Mouse (Mus musculus) thymus, postnatal 25 days (tissue): ENCODE data around the gene Nfkbid.

ENCODE experiments used
- DNase-seq: peaks from one replicate; pipeline ENCODE4 v3.0.0; 2022

The Nfkbid gene

DNA sequence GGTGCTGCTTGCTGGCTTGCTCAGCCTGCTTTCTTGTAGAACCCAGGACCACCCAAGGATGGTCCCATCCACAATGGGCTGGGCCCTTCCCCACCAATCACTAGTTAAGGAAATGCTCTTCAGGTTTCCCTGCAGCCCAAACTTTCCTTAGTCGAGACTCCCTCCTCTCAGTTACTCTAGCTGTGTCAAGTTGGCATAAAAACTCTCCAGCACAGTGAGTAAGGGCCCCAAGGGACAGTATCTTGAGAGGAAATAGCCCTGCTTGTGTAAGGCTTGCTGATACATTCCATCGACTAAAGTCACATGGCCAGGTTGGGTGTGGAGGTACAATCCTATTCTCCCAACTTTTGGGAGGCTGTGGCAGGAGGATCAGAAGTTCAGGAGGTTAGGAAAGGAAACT is 8.7 kb downstream of the Nfkbid start:
- DNase-seq, result no peak

DNA sequence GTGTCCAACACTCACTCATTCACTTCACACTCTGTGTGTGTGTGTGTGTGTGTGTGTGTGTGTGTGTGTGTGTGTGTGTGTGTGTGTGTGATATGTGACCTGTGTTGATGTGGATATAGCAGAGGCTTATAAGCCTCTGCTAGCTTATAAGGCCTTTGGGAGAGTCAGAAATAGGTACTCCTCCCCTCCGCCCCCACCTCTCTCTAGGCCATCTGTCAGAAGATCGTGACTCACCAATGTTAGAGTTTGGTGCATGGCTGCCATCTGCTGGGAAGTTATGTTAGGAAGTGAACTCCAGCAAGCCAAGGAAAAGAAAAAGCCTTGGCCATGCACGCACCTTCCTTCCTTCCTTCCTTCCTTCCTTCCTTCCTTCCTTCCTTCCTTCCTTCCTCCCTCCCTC is 10.3 kb downstream of the Nfkbid start:
- DNase-seq, result peak; percentile 78

DNA sequence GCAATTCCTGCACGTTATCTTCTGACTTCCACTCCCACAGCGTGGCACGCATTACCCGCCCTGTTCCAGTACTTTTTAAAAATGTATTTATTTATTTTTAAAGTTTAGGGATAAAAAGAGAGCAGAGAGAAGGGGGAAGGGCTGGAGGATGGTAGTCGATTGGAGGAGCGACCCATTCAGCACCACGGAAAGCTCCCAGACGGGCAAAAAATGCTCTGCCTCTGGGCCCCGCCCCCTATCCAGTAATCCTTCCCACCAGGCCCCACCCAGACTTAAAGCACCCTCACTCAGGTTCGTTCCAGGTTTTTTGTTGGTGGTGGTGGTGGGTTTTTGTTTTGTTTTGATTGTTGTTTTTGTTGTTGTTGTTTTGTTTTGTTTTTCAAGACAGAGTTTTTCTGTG is 12.7 kb downstream of the Nfkbid start:
- DNase-seq, result no peak

DNA sequence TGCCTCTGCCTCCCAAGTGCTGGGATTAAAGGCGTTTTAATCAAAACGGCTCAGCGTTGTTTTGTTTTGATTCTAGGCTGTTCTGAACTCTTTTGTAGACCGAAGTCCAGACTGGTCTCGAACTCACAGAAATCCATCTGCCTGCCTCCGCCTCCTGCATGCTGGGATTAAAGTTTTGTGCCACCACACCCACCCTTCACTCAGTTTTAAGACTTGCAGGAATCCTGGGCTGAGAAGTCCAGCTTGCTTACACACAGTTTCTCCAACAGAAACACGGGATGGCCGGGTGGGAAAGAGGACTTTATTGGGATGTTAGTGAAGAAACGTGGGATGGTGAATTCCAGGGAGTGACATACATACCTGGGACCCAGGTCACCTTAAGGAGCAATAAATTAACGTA is 13.2 kb downstream of the Nfkbid start:
- DNase-seq, result no peak

DNA sequence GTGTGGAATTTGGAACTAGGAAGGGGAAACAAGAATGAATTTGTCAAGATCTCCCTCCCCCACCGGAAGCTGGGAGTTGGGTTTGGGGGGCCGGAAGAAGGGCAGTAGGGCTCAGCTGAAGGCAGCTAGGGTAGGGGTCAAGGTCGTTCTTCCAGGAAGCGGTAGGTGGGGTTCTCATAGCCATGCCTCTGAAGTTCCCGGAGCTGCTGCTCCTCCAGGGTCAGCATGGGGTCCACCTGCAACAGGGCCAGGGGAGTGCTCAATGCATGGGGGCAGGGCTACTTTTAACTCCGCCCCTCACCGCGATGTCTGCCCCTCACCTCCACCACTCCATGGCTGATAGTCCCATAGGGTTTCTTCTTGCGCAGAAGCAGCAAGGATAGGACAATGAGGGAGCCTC is 13.6 kb downstream of the Nfkbid start:
- DNase-seq, result no peak

DNA sequence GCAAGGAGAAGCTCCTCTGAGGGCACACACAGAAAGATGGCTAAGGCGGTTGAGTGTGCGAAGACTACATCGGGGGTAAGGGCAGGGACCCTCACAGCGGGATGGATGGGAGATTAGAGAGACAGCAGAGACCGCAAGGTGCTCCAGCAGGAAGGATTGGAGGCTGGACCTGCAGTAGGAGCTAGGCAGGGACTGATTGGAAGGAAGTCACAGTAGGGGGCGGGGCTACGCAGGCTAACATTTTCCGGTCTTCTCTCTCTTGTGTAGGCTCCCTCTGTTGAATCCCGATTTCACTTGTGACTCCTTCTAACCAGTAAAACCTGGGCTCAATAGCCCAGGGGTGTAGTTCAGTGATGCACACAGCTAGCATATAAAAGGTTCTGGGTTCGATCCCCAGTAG is 15.3 kb downstream of the Nfkbid start:
- no peak for DNase-seq

DNA sequence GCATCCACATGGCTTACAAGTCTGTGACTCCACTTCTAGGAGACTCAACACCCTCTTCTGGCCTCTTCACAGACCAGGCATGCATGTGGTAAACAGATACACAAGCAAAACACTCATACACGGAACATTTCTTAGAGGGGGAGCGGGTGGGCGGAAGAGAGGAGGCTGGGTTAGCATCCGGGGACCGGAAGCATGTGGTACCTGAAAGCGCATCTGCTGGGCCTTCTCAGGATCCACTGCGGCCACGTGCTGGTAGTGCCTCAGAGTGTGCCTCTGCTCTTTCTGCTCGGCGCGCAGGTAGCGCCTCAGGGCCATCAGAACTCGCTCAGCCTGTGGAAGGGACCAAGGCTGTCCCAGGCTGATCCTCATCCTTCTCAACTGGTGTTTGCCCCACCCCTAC is 18.2 kb downstream of the Nfkbid start:
- DNase-seq, result no peak

DNA sequence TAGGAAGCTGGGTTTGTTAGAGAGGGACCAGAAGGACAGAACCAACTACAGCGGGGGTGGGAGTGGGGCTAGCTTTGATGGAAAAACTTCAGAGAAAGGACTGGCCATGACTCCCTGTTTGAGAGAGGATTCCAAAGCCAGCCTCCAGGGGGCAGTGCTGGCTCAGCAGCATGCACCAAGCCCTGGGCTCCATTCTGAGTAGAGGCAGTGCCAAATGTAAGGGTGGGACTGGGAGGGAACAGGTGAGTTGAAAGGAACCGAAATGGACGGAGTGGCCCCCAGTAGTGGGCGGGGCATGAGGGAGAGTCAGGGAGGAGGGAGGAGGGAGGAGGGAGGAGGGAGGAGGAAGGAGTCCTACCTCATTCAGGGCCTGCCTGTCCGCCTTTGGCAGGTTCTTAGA is 19.2 kb downstream of the Nfkbid start:
- DNase-seq, result peak; percentile 57

DNA sequence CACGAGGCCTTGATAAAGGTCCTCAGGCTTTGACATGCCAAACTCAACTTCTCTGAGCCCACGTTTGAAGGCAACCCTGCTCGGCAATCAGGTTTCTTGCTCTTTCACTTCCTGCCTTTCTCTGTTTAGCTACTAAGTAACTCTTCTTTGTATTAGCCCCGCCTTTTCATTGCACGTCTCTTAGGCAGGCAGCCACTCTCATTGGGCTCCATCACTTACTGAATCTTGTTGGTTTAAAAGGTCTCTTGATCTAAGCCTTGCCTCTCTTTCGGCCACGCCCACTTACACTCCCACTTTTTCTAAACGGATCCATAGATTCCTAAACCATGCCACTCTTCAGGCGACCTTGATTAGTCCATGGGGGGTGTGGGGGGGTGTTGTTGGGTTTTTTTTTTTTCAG is 22.2 kb downstream of the Nfkbid start:
- DNase-seq, result no peak

DNA sequence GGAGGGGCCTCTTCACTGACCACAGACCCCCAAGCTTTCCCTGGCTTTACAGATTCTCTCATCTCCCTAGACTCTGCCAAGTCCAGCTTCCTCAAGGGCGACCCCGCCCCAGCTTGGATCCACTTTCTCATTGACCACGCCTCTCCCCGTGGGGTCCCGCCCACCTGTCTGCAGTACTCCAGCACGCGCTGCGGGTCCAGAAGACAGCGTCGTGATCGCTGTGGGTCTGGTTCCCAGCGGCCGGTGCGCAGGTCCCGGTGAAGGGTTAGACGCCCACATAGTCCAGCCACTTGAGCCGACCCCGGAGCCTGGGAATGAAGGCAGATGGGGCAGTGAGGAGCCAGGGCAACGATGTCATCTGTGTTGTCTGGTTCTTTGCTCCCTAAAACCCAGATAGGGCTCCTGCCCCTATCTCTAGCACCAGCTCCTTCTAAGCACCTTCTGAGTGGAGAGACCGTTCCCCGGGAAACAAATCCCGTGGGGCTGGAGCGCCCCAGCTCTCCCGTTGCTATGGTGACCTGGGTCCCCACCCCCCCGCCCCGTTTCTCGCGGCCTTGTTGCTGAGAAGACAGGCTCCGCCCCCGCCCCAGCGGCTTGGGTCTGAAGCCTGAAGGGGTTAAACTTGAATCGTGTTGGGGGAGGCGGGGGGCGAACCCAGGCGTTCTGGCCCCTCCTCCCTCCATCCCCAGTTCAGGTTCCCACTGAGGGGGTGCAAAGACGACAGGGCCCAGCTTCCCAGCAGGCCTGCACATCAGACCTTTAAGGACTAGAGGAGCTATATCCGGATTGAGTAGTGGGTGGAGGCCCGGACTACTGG is 22.8 kb downstream of the Nfkbid start:
- DNase-seq, result no peak

DNA sequence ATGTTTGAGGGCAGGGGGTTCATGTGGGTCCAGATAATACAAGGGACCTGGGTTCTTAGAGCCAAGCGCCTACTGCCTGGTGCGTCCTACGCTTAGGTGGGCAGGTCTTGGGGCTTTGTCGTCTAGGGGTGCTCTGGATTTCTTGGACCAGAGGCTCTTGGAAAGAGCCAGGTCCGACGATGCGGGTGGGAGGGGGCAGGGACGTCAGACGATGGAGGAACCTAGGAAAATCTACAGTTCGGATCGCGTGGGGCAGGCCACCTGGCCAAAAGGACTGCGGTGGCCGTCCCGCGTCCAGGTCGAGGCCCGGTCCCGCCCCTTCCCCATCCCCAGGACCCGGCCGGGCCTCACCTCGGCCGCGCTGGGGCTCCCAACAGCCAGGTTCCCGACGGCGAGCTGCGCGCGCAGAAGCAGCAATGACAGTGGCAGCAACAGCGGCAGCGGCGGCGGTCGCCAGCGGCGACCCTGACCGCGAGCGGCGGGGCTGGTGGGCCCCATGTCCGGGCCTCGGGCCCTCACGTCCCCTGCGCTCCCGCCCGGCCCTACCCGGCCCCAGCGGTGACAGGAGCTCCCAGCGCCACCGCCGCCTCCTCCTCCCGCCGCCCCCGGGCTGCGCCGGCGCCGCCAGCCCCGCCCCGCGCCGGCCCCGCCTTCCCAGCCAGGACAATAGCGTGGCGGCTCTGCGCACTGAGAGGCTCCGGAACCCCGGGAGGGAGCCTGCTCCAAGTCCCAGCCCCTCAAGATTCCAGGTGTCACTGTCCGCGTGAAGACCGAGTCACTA is 23.6 kb downstream of the Nfkbid start, which contains the start of gene Aplp1:
Gene Aplp1 (minus strand): TSS at position 565 of the 781 bp plus-strand sequence.
- peak; percentile 51 for DNase-seq

DNA sequence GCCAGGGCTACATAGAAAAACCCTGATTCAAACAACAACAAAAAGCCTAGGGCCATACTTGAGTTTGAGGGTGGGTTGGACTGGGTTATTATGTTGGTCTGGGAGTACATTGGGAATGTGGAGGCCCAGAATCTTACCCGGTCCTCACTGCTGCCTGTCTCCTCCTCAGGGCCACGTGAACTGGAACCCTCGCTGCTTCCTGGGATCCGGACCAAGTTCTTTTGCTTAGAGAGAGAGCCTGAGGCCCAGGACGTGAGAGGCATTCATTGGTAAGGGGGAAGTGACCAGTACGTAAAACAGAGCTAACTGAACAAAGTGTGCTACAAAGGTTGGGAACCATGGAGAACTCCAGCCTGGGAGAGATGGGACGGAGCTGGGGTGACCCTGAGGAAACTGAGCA is 28.7 kb downstream of the Nfkbid start:
- no peak for DNase-seq

DNA sequence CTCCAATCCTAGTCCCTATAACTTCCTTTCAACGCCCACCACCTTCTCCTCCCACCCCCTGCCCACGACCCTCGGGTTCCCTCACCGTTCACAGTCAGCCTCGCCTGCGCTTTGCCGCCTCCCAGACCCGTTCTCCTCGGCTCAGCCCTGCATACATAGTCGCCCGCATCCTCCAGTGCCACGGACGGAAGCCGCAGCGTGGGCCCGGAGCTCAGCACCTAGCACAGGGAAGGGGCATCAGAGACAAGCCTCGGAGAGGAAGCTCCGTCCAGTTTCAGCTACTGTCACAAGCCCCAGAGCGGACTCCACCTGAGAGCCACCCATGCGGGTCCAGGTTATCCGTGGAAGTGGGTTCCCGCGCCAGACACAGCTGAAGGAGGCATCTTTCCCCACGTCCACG is 31.8 kb downstream of the Nfkbid start:
- DNase-seq, result no peak

DNA sequence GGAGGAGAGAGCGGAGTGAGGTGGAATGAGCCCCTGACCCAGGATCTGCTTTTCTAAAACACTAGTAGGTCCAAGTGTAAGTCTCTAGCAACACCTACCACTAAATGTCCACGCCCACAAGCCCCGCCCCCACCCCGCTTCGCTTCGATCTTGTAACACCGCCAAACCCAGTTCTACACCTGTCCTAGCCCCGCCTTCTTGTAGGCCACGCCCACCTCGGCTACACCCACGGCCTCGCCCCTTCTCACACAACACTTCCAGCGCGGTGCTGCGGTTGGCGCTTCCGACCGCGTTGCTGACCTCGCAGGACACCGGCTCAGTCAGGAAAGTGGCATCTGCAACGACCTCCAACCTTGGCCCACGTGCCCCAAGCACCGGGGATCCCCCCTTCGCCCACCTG is 32.2 kb downstream of the Nfkbid start:
- peak; percentile 48 for DNase-seq

DNA sequence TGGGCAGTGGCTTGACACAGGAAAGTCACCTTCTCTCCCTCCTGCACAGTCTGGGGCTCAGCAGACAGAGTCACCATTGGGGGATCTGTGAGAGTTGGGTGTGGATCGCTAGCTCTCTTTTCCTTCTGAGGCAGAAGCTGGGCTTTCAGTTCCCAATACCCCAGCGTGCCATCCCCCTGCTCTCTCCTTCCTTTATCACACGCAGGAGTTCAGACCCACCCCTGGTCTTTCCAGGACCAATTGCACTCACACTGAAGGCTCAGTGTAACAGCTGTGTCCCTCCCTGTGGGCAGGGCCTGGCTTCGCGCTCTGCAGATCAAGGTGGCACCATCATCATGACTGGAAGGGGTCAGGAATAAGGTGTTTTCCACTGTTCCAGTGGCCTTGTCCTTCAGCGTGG is 32.7 kb downstream of the Nfkbid start:
- no peak for DNase-seq

DNA sequence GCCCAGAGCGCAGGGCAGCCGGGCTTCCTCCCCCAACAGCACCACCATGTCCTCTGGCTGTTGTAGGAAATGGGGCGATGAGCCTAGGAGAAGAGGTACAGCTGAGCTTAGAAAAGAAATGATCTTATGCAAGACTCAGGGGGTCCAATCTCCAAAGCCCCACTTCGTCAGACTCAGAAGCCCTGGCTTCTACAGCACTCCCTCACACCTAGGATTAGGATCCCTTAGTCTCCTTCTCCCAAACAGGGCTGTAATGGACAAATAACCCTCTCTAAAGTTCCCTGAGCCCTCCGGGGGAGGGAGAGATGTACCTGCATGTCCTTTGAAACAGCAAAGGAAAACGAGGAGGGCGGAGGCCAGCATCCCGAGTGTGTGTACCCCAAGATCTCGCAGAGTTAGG is 35.0 kb downstream of the Nfkbid start:
- DNase-seq, result no peak

DNA sequence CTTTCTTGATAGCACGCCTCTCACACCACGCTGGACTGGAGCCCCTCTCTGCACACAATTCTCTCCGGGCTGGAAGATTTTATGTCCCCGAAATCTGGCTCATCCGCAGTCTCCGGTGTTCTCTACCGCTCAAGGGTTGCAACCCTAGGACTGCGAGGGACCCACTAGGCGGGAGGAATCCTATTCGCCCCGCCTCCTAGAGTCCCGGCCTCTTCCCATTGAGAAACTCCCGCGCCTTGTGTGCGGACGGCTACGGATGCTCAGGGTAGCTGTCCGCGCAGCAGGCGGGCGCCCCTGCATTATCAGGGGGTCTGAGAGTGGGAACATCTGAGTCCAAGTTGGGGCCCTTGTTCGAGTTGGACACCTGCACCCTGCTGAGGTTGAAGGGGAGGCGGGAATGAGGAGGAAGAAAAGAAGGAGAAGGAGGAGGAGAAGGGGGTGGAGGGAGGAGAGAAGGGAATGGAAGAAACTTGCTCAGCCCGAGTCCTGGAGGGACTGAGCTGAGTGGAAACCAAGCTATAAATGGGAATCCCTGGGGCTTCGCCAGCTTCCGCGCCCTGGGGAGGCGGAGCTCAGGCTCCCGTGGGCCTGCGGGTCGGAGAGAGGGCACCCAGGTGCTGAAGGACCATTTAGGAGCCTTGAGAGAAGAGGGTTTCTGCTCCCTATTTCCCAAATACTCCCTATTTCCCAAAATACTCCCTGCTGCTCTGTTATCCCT is 35.5 kb downstream of the Nfkbid start:
- no peak for DNase-seq

DNA sequence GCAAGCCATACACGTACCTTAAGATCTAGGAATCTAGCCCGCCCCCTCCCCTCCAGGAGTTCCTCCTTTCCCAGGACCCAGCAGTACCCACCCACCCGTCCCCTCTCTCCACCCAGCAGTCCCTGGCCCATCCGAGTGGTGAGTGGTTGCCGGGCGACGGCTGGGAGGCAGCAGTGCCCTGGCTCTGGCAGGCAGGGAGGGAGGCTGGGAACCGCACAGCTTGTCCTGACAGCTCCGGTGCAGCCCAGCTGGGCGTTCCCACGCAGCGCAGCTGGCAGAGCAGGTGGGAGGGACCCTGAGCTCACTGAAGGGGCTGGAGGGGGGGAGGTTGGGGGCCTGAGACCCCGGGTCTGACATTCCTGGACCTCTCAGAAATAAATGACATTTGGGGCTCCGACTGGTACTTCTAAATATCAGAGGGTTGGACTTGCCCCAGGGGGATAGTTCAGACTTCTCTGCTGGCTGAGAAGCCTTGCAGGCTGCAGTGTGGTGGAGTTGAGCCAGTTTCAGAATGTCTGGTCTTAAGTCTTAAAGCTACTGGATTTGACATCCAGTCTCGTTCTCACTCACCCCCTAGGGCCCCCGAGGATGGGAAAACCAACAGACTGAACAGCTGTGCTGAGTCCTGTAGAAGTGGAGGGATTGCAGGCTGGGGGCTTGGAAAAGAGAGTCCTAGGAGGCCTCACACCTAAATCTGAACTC is 36.2 kb downstream of the Nfkbid start, which contains the start of the genes Kirrel2 and Nphs1:
Gene Kirrel2 (minus strand): TSS at position 62 of the 702 bp plus-strand sequence.
Gene Nphs1 (plus strand): TSS at position 687 of the 702 bp plus-strand sequence.
- DNase-seq, result no peak

DNA sequence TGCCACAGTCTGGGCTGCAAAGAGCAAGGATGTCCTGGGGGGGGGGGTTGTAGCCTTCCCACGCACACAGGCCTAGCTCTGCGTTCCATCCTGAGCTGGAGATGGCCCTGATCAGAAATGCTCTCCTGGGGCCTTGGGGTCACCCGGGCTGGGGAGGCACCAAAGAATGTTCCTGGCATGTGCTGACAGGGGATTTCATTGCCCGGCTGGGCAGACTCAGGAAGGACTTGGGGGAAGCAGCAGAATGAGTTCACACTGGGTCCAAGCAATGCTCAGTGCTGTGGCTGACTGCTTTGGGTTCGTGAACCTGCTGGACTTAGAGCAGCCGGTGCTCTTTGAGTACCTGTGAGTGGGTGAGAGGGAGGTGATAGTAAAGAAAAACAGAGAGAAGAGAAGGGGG is 38.0 kb downstream of the Nfkbid start:
- no peak for DNase-seq

DNA sequence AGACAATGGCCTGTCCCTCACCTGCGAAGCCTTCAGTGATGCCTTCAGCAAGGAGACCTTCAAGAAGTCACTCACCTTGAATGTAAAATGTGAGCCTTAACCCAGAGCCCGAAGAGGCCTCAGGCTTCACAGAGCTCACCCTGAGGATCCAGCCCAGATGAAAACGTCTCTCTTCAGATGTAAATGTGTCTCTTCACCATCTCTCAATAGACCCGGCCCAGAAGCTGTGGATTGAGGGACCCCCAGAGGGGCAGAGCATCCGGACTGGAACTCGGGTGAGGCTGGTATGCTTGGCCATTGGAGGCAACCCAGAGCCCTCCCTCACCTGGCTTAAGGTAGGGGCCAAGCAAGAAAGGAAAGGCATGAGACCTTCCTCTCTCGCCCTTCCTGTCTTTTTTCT is 42.0 kb downstream of the Nfkbid start:
- no peak for DNase-seq

DNA sequence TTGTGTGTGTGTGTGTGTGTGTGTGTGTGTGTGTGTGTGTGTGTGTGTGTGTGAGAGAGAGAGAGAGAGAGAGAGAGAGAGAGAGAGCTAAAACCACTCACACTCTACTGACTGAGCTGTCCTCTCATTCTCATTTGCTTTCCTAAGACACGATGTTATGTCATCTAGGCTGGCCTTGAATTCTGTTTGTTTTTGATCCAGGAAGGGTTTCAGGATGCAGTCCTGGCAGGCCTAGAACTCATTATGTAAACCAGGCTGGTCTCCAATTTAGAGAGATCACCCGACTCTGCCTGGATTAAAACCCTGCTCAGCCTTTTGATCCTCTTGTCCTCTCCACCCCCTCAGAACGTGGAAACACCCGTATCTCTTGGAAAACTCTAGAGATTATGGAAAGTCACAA is 42.5 kb downstream of the Nfkbid start:
- DNase-seq, result no peak

DNA sequence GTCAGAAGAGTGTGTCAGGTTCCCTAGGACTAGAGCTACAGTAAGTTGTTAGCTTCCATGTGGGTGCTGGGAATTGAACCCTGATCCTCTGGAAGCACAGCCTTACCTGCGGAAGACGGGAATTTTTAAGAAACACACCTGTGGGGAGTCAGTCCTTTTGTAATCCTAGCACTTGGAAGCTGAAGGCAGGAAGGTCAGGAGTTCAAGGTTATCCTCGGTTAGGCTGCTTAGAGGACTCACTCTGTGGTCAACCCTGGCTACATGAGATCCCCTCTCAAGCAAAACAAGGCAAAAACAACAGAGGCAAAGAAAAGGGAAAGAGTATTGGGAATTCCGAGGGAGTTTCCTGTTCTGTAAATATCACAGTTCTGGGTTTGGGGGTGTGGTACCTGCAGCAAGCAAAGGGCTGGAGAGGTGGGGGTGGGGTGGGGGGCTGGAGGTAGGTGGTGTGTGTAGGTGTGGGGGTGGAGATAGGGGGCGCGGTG is 43.3 kb downstream of the Nfkbid start:
- DNase-seq, result no peak

DNA sequence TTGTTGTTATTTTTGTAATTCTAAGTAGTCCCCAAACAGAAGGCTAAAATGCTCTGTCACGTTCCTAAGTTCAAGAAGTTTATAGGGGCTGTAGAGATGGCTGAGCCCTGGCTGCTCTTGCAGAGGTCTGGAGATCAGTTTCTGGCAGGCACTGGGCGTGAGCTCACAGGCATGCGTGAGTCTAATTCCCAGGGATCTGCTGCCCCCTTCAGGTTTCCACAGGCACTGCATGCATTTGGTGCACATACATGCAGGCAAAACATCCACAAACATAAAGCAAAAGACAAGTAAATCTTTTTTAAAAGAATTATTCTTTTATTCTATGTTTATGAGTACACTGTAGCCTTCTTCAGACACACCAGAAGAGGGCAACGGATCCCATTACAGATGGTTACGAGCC is 50.9 kb downstream of the Nfkbid start:
- peak; percentile 61 for DNase-seq
